Mouse (Mus musculus): ENCODE measurements around the gene Gpt2.

DNA sequence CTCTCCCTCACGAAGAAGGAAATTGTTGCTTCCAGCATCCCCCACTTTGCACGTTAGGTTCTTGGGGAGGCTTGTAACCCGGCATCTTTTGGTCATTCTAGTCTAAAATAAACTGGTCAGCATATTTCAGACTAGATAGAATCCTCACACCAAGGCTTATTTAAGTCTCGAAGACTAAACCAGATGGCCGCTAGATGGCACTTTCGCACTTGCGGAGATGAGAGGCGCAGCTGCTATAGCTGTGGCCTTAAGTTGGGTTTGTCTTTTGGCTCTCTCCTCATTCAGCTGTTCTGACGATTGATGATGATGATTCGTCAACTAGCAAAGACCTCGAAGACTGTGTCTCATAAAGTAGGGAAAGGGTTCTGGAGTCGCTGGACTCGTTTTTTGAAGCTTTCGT lies 35.8 kb upstream of the Gpt2 start:
- TF ChIP-seq CTCF (conservative IDR thresholded peaks at IDR 0.05 in 1 of 2, IDR thresholded peaks at IDR 0.05 in 1 of 2; ENCODE audit: low read depth in 2 of 2, low read length in 2 of 2), result peak; percentile 60 to 95
- TF ChIP-seq USF2 (conservative IDR thresholded peaks at IDR 0.05; ENCODE audit: low read depth, low read length), result no peak
- TF ChIP-seq POLR2A (IDR thresholded peaks at IDR 0.05; ENCODE audit: low read depth, low read length), result no peak
- TF ChIP-seq ZC3H11A (IDR thresholded peaks at IDR 0.05; ENCODE audit: low read depth, low read length), result 0 out of 2 replicates have a peak, but pooled peaks have one; percentile 32
- TF ChIP-seq RCOR1 (conservative IDR thresholded peaks at IDR 0.05; ENCODE audit: low read depth, low read length), result no peak
- no peak for TF ChIP-seq ETS1 (conservative IDR thresholded peaks at IDR 0.05; ENCODE audit: low read depth, low read length)
- TF ChIP-seq RAD21 (IDR thresholded peaks at IDR 0.05; ENCODE audit: low read depth, low read length), result peak; percentile 98
- no peak for TF ChIP-seq EP300 (IDR thresholded peaks at IDR 0.05; ENCODE audit: low read length)
- TF ChIP-seq JUND (conservative IDR thresholded peaks at IDR 0.05; ENCODE audit: low read depth, low read length), result 0 out of 2 replicates have a peak, but pooled peaks have one; percentile 6
- TF ChIP-seq ELF1 (IDR thresholded peaks at IDR 0.05; ENCODE audit: low read depth, low read length), result no peak
- no peak for TF ChIP-seq E2F4 (IDR thresholded peaks at IDR 0.05; ENCODE audit: insufficient replicate concordance, low read depth, low read length)
- no peak for TF ChIP-seq IRF4 (IDR thresholded peaks at IDR 0.05; ENCODE audit: low read depth, low read length)

All from CH12.LX (cell line).